In genomic region chr8:34485346-34485745, GRCm38 (mm10) we compare ENCODE assay signal across 13 mouse cellular contexts.
"Had no signal": no experiment of that assay in that cellular context is flagged by ENCODE, and none has a peak within 500 bp of the region (broad histone marks: within the 10 kb centered on the region; RNA-seq: fewer than 3 reads in every experiment).

No protein-coding gene starts in this region.

- ATAC-seq: liver, embryonic 12.5 days had no signal

- H3K4me1 ChIP-seq: limb, embryonic 10.5 days; liver, embryonic 12.5 days; liver, embryonic 15.5 days; stomach, embryonic 15.5 days had no signal

- H3K27me3 ChIP-seq: limb, embryonic 13.5 days; liver, embryonic 12.5 days; liver, embryonic 15.5 days; lung, embryonic 15.5 days; neural tube, embryonic 13.5 days; stomach, embryonic 15.5 days had no signal

- H3K4me2 ChIP-seq: limb, embryonic 13.5 days; liver, embryonic 12.5 days; liver, embryonic 15.5 days; lung, embryonic 15.5 days; midbrain, embryonic 12.5 days; neural tube, embryonic 13.5 days; stomach, embryonic 15.5 days had no signal

- DNase-seq: right cerebral cortex, postnatal 25 days had no signal

- H3K9me3 ChIP-seq: limb, embryonic 10.5 days; limb, embryonic 13.5 days; liver, embryonic 12.5 days; liver, embryonic 15.5 days; lung, embryonic 15.5 days; megakaryocyte, embryonic 14.5 days; midbrain, embryonic 12.5 days; neural tube, embryonic 13.5 days; stomach, embryonic 15.5 days had no signal

- H3K4me3 ChIP-seq: layer of hippocampus, adult 2 months; limb, embryonic 10.5 days; limb, embryonic 13.5 days; liver, embryonic 12.5 days; liver, embryonic 15.5 days; lung, embryonic 15.5 days; megakaryocyte, embryonic 14.5 days; midbrain, embryonic 12.5 days; myocyte; neural tube, embryonic 13.5 days; stomach, embryonic 15.5 days had no signal

- H3K36me3 ChIP-seq: limb, embryonic 10.5 days; limb, embryonic 13.5 days; liver, embryonic 12.5 days; liver, embryonic 15.5 days; lung, embryonic 15.5 days; midbrain, embryonic 12.5 days; neural tube, embryonic 13.5 days; stomach, embryonic 15.5 days had no signal

- H3K27ac ChIP-seq: kidney, postnatal 0 days; layer of hippocampus, adult 2 months; limb, embryonic 10.5 days; limb, embryonic 13.5 days; liver, embryonic 12.5 days; liver, embryonic 15.5 days; lung, embryonic 15.5 days; midbrain, embryonic 12.5 days; neural tube, embryonic 13.5 days; stomach, embryonic 15.5 days had no signal

- H3K9ac ChIP-seq: limb, embryonic 13.5 days; liver, embryonic 12.5 days; liver, embryonic 15.5 days; lung, embryonic 15.5 days; midbrain, embryonic 12.5 days; neural tube, embryonic 13.5 days; stomach, embryonic 15.5 days had no signal
